Mouse (Mus musculus) adrenal gland, adult 18-20 months (tissue): ENCODE results near the gene Arhgap19. TPM values are rescaled to one million over a fixed set of nuclear protein-coding genes. Genes with fewer than 3 reads are reported as not detected.

Experiments used
- DNase-seq, 2 experiments: peaks; one replicate each; pipeline ENCODE4 v3.0.0; 2021 to 2022; ENCODE audit warnings: low spot score in 2 of 2
- total RNA-seq, 2 experiments: library from RNA; stranded (reverse); gene quantifications; 1 replicate in 1 of 2; 2 replicates in 1 of 2; pipeline ENCODE4 v1.2.3; 2021

Gene Arhgap19
- total RNA-seq, 2 experiments from 2014 or later, result 4.2 to 4.8 TPM

GRCm38 (mm10) chr19:41800986-41801741, 683 bp downstream of the Arhgap19 start:
- DNase-seq, result peak; percentile 23 to 31

- no peak for DNase-seq
Observed at GRCm38 (mm10) chr19:41800451-41800850, 1.4 kb downstream of the Arhgap19 start.

- no peak for DNase-seq
Observed at GRCm38 (mm10) chr19:41797536-41797935, 4.3 kb downstream of the Arhgap19 start.

GRCm38 (mm10) chr19:41796789-41797327, 5.0 kb downstream of the Arhgap19 start:
- no peak for DNase-seq

GRCm38 (mm10) chr19:41796148-41796760, 5.6 kb downstream of the Arhgap19 start:
- no peak for DNase-seq

- no peak for DNase-seq
Observed at GRCm38 (mm10) chr19:41794901-41795300, 6.9 kb downstream of the Arhgap19 start.

- no peak for DNase-seq
Observed at GRCm38 (mm10) chr19:41794017-41794416, 7.8 kb downstream of the Arhgap19 start.

GRCm38 (mm10) chr19:41792934-41793486, 8.8 kb downstream of the Arhgap19 start:
- DNase-seq, result no peak

GRCm38 (mm10) chr19:41791384-41791783, 10.5 kb downstream of the Arhgap19 start:
- no peak for DNase-seq

- DNase-seq, result no peak
Observed at GRCm38 (mm10) chr19:41789110-41789961, 12.5 kb downstream of the Arhgap19 start.

- DNase-seq, result no peak
Observed at GRCm38 (mm10) chr19:41786896-41787295, 15.0 kb downstream of the Arhgap19 start.

- no peak for DNase-seq
Observed at GRCm38 (mm10) chr19:41777514-41777913, 24.3 kb downstream of the Arhgap19 start.

GRCm38 (mm10) chr19:41768711-41769110, 33.1 kb downstream of the Arhgap19 start:
- no peak for DNase-seq

GRCm38 (mm10) chr19:41766628-41767027, 35.2 kb downstream of the Arhgap19 start:
- no peak for DNase-seq

GRCm38 (mm10) chr19:41763870-41764660, 37.8 kb downstream of the Arhgap19 start:
- DNase-seq, result peak; percentile 89 to 90

- no peak for DNase-seq
Observed at GRCm38 (mm10) chr19:41761529-41761928, 40.3 kb downstream of the Arhgap19 start.

GRCm38 (mm10) chr19:41759765-41760164, 42.1 kb downstream of the Arhgap19 start:
- DNase-seq, result no peak

- no peak for DNase-seq
Observed at GRCm38 (mm10) chr19:41759270-41759669, 42.6 kb downstream of the Arhgap19 start.

GRCm38 (mm10) chr19:41754760-41755159, 47.1 kb downstream of the Arhgap19 start:
- no peak for DNase-seq

- no peak for DNase-seq
Observed at GRCm38 (mm10) chr19:41751906-41752305, 49.9 kb downstream of the Arhgap19 start.
